Mouse (Mus musculus) embryonic facial prominence, embryonic 14.5 days (tissue): ENCODE results near the gene Abca7. TPM values are rescaled to one million over a fixed set of nuclear protein-coding genes. Genes with fewer than 3 reads are reported as not detected.
A peak's percentile ranks its signal among the peaks of the same experiment; 100 is the strongest.

Experiments used
- ATAC-seq: fragments of 200-750 bp; cut with Nextera tagmentation; 2 replicates; pipeline ENCODE4 v1.8.0; 2017; ENCODE audit warnings: low read depth, moderate number of reproducible peaks, moderate TSS enrichment
- DNase-seq: peaks from one replicate; pipeline ENCODE4 v3.0.0-alpha.2; 2015; ENCODE audit warnings: low spot score
- H3K27ac ChIP-seq: fragments of 300-500 bp; sonication (generic); replicated peaks from 2 replicates; pipeline ENCODE4 v1.5.1; 2014; ENCODE audit warnings: low read depth, mild to moderate bottlenecking, low read length, moderate library complexity
- H3K27me3 ChIP-seq: fragments of 300-500 bp; sonication (generic); replicated peaks from 2 replicates; pipeline ENCODE4 v1.6.1; 2014; ENCODE audit warnings: low read length; ENCODE audit not compliant: control insufficient read depth, insufficient read depth
- H3K36me3 ChIP-seq: fragments of 300-500 bp; sonication (generic); 2 replicates; pipeline ENCODE4 v1.6.1; 2014; ENCODE audit warnings: low read length, mixed read lengths; ENCODE audit not compliant: control insufficient read depth, insufficient read depth
- H3K4me1 ChIP-seq: fragments of 300-500 bp; sonication (generic); 2 replicates; pipeline ENCODE4 v1.6.1; 2014; ENCODE audit warnings: antibody characterized with exemption, low read length; ENCODE audit not compliant: control insufficient read depth, insufficient read depth
- H3K4me2 ChIP-seq: fragments of 300-500 bp; sonication (generic); 2 replicates; pipeline ENCODE4 v1.6.1; 2014; ENCODE audit warnings: low read depth, mild to moderate bottlenecking, low read length, moderate library complexity, mixed read lengths
- H3K4me3 ChIP-seq: fragments of 300-500 bp; sonication (generic); 2 replicates; pipeline ENCODE4 v1.5.1; 2014; ENCODE audit warnings: low read depth, mild to moderate bottlenecking, low read length
- H3K9ac ChIP-seq: fragments of 300-500 bp; sonication (generic); 2 replicates; pipeline ENCODE4 v1.6.1; 2014; ENCODE audit warnings: low read depth, mild to moderate bottlenecking, low read length, moderate library complexity, mixed read lengths
- H3K9me3 ChIP-seq: fragments of 300-500 bp; sonication (generic); 2 replicates; pipeline ENCODE4 v1.6.1; 2016; ENCODE audit warnings: low read length; ENCODE audit not compliant: control insufficient read depth
- WGBS: fragments of 180-500 bp; shearing (Covaris S2); extraction: QIAGEN DNeasy Blood & Tissue Kit; methylation state at CpG from one replicate; pipeline ENCODE4 v1.1.7; 2014; 5-methylcytosine and 5-hydroxymethylcytosine counted together
- polyA plus RNA-seq: library from polyadenylated mRNA; unstranded; fragments of >200 nt; fragmentation: Nextera tagmentation; extraction: Ambion mirVana; gene quantifications from 2 replicates; pipeline ENCODE4 v1.2.1, GENCODE M21; 2014

Abca7 gene
- polyA plus RNA-seq, 1 experiment from 2014 or later = 2.5 TPM

DNA sequence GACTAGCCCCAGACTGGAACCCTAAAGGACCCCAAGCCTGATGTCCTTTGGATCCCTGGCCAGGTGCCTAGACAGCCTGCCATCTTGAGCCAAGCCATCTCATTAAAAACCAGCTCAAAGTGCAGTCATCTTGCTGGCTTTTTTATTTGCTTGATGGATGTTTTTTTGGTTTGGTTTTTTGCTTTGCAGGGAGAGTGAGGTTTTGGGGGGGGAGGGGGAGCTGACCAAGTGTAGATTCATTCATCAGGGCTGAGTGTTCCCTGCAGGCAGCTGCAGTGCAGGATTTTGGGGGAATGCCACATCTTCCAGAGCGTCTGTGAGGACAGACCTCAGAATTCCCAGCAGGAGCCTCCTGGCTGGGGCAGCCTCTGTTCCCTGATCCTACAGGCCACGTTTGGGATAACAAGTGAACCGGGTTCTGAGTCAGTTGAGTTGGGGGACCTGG lies 27.1 kb upstream of the Abca7 start:
- no peak overlapping the region for H3K27ac ChIP-seq
- WGBS = 13% methylated on average over 3 of the region's 3 CpGs
- no peaks in the 10 kb centered on the region for H3K4me1 ChIP-seq
- no peak overlapping the region for H3K9ac ChIP-seq
- no peak overlapping the region for H3K4me3 ChIP-seq
- no peak overlapping the region for H3K4me2 ChIP-seq
- H3K9me3 ChIP-seq = no peaks in the 10 kb centered on the region
- 0 out of 2 replicates have a peak, but pooled peaks cover 13% of the 10 kb centered on the region for H3K27me3 ChIP-seq
- DNase-seq = no peak
- ATAC-seq = no peak
- H3K36me3 ChIP-seq = peaks cover 50% of the 10 kb centered on the region

DNA sequence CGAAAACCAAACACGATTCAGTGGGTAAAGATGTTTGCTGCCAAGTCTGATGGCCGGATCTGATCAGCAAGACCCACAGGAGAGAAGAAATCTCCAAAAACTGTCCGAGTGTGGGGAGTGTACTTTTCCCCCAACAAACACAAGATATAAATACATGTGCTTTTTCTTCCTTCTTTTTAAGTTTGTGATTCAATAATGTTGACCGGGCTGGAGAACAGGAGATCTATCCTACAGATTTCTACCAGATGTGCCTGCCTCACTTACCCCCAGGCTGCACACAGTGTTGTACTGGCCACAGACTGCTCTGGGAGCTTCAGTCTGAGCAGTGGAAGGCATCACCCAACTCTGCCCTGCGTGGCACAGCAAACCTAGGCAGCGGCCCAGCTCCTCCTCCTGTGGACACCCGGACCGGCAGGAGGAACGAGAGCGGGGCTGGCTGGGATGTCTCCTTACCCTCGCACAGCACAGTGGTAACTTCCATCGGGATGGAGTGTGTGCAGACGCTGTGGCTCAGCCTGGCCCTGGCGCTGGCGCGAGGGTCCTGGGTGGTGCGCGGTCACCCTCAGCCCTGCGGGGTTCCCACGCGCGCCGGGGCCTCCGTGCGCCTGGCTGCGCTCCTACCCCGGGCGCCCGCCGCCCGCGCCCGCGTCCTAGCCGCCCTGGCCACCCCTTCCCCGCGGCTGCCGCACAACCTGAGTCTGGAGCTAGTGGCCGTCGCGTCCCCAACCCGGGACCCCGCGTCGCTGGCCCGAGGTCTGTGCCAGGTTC lies 25.7 kb upstream of the Abca7 start, which contains the start of gene Grin3b:
Grin3b (plus strand) TSS at position 301 of the 768 bp plus-strand sequence.
- Histone ChIP-seq H3K4me2 (peak within 1 kb of the TSS; percentile 96), H3K27ac (no peak within 1 kb of the TSS; the same call in 1 of the 2 replicates), H3K4me3 (peak within 1 kb of the TSS; percentile 54), H3K36me3 (peaks cover 49% of the 10 kb centered on the region), H3K4me1 (no peaks in the 10 kb centered on the region), H3K9ac (peak within 1 kb of the TSS; percentile 76), H3K9me3 (no peaks in the 10 kb centered on the region), H3K27me3 (0 out of 2 replicates have a peak, but pooled peaks cover 13% of the 10 kb centered on the region)
- DNase-seq (no peak), ATAC-seq (peak; percentile 23)
- 6% methylated on average over 24 of the region's 47 CpGs for WGBS

DNA sequence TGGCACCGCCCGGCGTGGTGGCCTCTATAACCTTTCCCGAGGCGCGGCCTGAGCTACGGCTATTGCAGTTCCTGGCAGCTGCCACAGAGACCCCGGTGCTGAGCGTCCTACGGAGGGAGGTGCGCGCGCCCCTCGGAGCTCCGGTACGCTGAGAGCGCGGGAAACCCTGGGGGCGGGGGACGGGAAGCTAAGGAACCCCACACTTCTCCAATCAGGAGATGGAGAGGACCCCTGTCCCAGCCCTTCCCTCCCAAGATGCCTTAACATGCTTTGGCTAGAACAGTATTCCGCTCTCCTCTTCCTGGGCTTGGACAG lies 25.2 kb upstream of the Abca7 start:
- H3K27ac ChIP-seq = no peak overlapping the region
- H3K9me3 ChIP-seq = no peaks in the 10 kb centered on the region
- WGBS = 1% methylated on average over 15 of the region's 21 CpGs
- DNase-seq (peak; percentile 63), ATAC-seq (peak; percentile 34)
- H3K4me2 ChIP-seq = peak overlapping the region; percentile 96
- H3K36me3 ChIP-seq = peaks cover 49% of the 10 kb centered on the region
- 0 out of 2 replicates have a peak, but pooled peaks cover 13% of the 10 kb centered on the region for H3K27me3 ChIP-seq
- peak overlapping the region; percentile 76 for H3K9ac ChIP-seq
- no peaks in the 10 kb centered on the region for H3K4me1 ChIP-seq
- H3K4me3 ChIP-seq = peak overlapping the region; percentile 54

DNA sequence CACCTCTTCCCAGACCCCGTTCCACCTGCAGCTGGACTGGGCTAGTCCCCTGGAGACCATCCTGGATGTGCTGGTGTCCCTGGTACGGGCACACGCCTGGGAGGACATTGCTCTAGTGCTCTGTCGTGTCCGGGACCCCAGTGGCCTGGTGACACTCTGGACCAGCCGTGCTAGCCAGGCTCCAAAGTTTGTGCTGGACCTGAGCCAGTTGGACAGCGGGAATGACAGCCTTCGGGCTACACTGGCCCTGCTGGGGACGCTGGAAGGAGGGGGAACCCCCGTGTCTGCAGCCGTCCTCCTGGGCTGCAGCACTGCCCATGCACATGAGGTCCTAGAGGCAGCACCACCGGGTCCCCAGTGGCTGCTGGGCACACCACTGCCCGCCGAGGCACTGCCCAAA lies 23.5 kb upstream of the Abca7 start:
- H3K4me3 ChIP-seq = no peak overlapping the region
- H3K36me3 ChIP-seq = peaks cover 49% of the 10 kb centered on the region
- no peak overlapping the region for H3K27ac ChIP-seq
- H3K27me3 ChIP-seq = 0 out of 2 replicates have a peak, but pooled peaks cover 13% of the 10 kb centered on the region
- no peaks in the 10 kb centered on the region for H3K9me3 ChIP-seq
- H3K9ac ChIP-seq = no peak overlapping the region
- H3K4me2 ChIP-seq = no peak overlapping the region
- H3K4me1 ChIP-seq = no peaks in the 10 kb centered on the region
- ATAC-seq = no peak
- WGBS = 70% methylated on average over 7 of the region's 14 CpGs
- no peak for DNase-seq

- H3K4me2 ChIP-seq = no peak overlapping the region
- H3K9me3 ChIP-seq = no peaks in the 10 kb centered on the region
- no peak overlapping the region for H3K9ac ChIP-seq
- no peak for DNase-seq
- 0 out of 2 replicates have a peak, but pooled peaks cover 13% of the 10 kb centered on the region for H3K27me3 ChIP-seq
- H3K36me3 ChIP-seq = peaks cover 55% of the 10 kb centered on the region
- H3K27ac ChIP-seq = no peak overlapping the region
- ATAC-seq = no peak
- no peaks in the 10 kb centered on the region for H3K4me1 ChIP-seq
- no peak overlapping the region for H3K4me3 ChIP-seq
- WGBS = 86% methylated on average over 20 of the region's 21 CpGs
Measured at GRCm38 (mm10) chr10:79974087-79974486, 22.2 kb upstream of the Abca7 start.

DNA sequence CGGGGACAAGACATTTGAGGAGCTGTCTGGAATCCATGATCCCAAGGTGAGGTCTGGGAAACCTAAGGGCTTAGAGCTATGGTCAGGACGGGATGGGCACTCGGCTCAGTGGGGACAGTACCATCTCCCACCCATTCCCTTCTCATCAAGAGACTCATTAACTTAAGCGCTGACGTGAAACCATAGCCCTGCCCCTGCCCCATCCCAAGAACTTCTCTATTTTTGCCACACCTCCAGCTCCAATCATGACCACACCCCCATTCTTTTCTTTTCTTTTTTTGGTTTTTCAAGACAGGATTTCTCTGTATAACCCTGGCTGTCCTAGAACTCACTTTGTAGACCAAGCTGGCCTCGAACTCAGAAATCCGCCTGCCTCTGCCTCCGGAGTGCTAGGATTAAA lies 21.6 kb upstream of the Abca7 start:
- Histone ChIP-seq H3K4me3 (no peak overlapping the region), H3K27ac (no peak overlapping the region), H3K4me2 (no peak overlapping the region), H3K36me3 (peaks cover 59% of the 10 kb centered on the region), H3K27me3 (0 out of 2 replicates have a peak, but pooled peaks cover 13% of the 10 kb centered on the region), H3K9me3 (no peaks in the 10 kb centered on the region), H3K9ac (no peak overlapping the region), H3K4me1 (no peaks in the 10 kb centered on the region)
- no peak for DNase-seq
- 80% methylated on average over 8 of the region's 8 CpGs for WGBS
- ATAC-seq = no peak

DNA sequence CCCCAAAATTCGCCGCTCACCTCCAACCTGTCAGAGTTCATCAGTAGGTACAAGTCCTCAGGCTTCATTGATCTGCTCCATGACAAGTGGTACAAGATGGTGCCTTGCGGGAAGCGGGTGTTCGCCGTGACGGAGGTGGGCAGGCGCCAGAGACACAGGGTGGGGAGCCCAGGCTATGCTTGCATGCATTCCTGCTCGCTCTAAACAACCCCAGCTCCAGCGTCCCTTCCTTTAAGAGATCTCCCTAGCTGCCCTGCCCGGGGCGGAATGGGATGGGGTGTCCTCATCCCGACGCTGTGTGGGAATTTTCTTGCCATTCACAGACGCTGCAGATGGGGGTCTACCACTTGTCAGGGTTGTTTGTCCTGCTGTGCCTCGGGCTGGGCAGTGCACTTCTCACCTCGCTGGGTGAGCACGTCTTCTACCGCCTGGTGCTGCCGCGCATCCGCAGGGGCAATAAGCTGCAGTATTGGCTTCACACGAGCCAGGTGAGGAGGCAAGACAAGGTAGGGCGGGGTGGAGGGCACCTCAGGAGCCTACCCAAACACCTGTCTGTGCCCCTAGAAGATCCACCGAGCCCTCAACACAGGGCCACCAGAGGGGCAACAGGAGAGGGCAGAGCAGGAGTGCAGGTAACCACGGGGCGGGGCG lies 20.1 kb upstream of the Abca7 start:
- ATAC-seq = no peak
- H3K9ac ChIP-seq = no peak overlapping the region
- peaks cover 63% of the 10 kb centered on the region for H3K36me3 ChIP-seq
- H3K4me2 ChIP-seq = no peak overlapping the region
- 0 out of 2 replicates have a peak, but pooled peaks cover 8% of the 10 kb centered on the region for H3K27me3 ChIP-seq
- no peaks in the 10 kb centered on the region for H3K9me3 ChIP-seq
- H3K27ac ChIP-seq = no peak overlapping the region
- no peak for DNase-seq
- H3K4me1 ChIP-seq = no peaks in the 10 kb centered on the region
- H3K4me3 ChIP-seq = no peak overlapping the region
- WGBS = 89% methylated on average over 28 of the region's 28 CpGs

GRCm38 (mm10) chr10:79976722-79977107 lies 19.6 kb upstream of the Abca7 start:
- WGBS = 76% methylated on average over 10 of the region's 36 CpGs
- no peaks in the 10 kb centered on the region for H3K9me3 ChIP-seq
- 0 out of 2 replicates have a peak, but pooled peaks cover 7% of the 10 kb centered on the region for H3K27me3 ChIP-seq
- H3K4me2 ChIP-seq = no peak overlapping the region
- no peak overlapping the region for H3K9ac ChIP-seq
- ATAC-seq = no peak
- peaks cover 63% of the 10 kb centered on the region for H3K36me3 ChIP-seq
- H3K4me3 ChIP-seq = no peak overlapping the region
- no peak for DNase-seq
- no peak overlapping the region for H3K27ac ChIP-seq
- no peaks in the 10 kb centered on the region for H3K4me1 ChIP-seq
